Mouse (Mus musculus) heart, adult 10 weeks (tissue): ENCODE data around the gene Tbrg4. TPM values are rescaled to one million over a fixed set of nuclear protein-coding genes. Genes with fewer than 3 reads are reported as not detected.

ENCODE experiments used
- polyA plus RNA-seq: library from polyadenylated mRNA; stranded (reverse); fragments of 350-450 nt; fragmentation: Illumina TruSeq; extraction: RNeasy Lipid Tissue Mini Kit (QIAGEN cat#74804); gene quantifications from one replicate; pipeline ENCODE4 v1.2.3, GENCODE M21; 2014; ENCODE audit warnings: low read depth, low replicate concordance

Tbrg4 gene
- 65.9 TPM for polyA plus RNA-seq

DNA sequence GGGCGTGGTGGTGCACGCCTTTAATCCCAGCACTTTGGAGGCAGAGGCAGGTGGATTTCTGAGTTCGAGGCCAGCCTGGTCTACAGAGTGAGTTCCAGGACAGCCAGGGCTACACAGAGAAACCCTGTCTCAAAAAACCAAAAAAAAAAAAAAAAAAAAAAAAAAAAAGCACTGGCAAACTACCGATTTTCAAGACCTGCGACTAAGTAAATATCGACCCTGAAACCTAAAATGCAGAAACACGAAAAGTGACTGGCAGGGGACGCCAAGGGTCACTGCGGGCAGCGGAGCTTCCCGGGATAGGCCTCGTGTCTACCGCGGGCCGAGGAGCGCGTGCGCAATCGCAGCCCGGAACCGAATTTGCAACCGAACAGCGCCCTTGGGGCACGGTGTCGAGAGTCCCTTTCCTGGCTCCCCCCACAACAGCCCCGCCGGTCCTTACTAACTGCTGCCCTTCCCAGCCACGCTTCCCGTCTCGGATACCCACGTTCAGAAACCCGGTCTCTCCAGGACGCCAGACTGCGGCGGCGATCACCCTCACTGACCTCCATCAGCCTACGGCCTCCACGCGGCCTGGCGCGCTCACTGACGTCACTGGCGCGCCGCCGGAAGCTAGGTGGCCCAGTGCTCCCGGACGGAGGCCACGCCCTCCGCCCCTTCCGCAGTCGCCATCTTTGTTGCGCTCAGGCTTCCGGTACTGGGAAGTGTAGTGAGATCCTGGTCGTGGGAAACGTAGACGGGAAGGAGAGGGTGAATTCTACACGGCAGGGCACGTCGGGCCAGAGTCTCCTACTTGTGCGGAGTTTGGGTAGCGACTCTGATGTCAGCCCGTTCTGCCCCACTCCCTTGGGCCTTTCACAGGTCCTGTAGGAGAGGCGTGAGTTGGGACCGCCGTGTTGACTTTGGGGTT is at the start of gene Tbrg4:
TSS of gene Tbrg4 (minus strand) at position 590 of the 910 bp plus-strand sequence.

DNA sequence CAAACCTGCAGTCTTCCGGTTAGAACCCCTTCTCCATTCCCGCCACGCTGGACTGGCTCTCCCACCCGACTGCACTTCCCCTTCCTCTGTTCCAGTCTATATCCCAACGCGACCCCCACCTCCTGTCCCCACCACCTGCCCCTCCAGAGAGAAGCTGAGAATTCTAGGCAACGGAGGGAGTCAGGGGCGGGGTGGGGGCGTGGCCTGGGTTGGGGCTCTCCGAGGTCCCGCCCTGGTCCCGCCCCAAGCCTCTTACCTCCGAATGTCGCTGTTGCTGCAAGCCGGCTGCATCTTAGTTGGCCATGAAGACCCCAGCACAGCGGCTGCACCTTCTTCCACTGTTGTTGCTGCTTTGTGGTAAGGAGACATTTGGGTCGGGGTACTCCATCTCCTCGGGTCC is 32.4 kb upstream of the Tbrg4 start, which contains the start of gene Ramp3:
TSS of gene Ramp3 (plus strand) at position 251 of the 400 bp plus-strand sequence.

DNA sequence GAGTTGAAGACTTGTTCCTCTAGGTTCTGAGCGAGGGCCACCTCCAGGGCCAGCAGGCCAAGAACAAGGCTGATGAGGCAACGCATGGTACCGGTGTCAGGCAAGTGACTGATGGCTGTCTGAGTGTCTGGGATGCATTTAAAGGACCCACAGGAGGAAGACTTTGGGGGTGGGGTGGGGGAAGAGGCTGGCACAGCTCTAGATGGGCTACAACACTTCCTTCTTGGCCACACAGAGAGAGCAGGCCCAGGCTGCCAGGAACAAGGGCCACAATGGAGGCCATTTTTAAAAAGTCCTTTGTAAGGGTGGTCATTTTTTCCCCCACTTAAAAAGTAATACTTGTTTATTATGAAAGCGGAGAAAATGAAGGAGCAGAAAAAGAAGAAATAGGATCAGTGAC is 12.7 kb upstream of the Tbrg4 start, which contains the start of gene Wap:
TSS of gene Wap (minus strand) at position 101 of the 400 bp plus-strand sequence.

DNA sequence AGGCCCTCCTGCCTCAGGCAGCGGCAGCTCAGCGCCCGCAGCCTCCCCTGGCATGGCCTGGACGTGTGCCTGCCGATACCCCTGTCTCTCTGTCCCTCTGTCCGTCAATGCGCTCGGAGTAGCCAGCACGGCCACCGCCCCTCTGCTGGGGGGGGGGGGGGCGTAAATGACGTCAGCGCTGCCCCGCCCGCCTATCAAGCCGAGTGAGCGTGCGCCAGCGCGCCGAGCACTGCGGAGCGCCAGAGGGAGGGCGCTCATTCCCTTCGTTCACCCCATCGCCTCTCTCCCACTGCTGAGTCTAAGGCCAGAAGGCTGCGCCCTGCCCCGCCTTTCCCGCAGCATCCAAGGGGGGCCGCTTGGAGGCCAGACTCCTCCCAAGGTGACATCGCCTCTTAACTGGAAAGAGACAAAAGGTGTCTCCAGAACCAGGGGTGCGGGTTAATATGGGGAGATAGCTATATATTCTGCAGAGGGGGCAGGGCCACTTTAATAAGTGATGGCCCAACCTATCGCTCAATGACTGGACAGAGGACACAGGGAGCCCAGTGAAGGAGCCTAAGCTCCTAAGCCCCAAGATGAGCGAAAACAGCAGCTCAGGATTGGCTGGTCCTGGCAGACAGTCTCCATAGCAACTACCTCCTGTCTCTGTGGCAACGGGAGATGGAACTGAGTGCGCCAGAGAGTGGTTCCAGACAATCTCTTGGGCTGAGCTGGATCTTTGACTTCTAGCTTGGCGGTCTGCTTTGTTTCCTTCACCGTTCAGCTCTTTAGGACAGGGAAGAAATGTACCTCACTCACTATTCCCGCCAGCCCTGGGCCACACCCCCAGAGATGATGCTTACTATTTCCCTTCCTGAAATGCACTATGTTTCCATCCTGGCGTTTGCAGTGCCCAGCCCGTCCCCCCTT is 20.1 kb downstream of the Tbrg4 start, which contains the start of gene Nacad:
TSS of gene Nacad (minus strand) at position 563 of the 909 bp plus-strand sequence.

Other genes with a start within 250 kb of the Tbrg4 start
- gene Zmiz2, start 237.0 kb downstream of the Tbrg4 start, polyA plus RNA-seq: 34.9 TPM
- 599 TPM for gene Ppia, start 210.6 kb downstream of the Tbrg4 start, polyA plus RNA-seq
- gene H2afv, start 181.6 kb downstream of the Tbrg4 start, polyA plus RNA-seq: 94.5 TPM
- 20.1 TPM for gene Purb, start 150.2 kb downstream of the Tbrg4 start, polyA plus RNA-seq
- 2.1 TPM for gene Myo1g, start 105.1 kb downstream of the Tbrg4 start, polyA plus RNA-seq
- 25.9 TPM for gene Ccm2, start 79.2 kb downstream of the Tbrg4 start, polyA plus RNA-seq
- 2.8 TPM for gene Nacad, start 20.0 kb downstream of the Tbrg4 start, polyA plus RNA-seq
- not detected for gene Wap, start 12.6 kb upstream of the Tbrg4 start, polyA plus RNA-seq
- gene Ramp3, start 32.5 kb upstream of the Tbrg4 start, polyA plus RNA-seq: 5.7 TPM
- not detected for gene Gm11983, start 211.6 kb upstream of the Tbrg4 start, polyA plus RNA-seq